Mouse (Mus musculus): Measurements from ENCODE around the gene Rab4b. TPM values are rescaled to one million over a fixed set of nuclear protein-coding genes. Genes with fewer than 3 reads are reported as not detected.

The Rab4b gene
- total and polyA plus RNA-seq, 3 experiments = 14.6 to 182 (median 36.5) TPM

GRCm38 (mm10) chr7:27180036-27180435 is 1.3 kb upstream of the Rab4b start:
- no peak for DNase-seq (ENCODE audit: low spot score)
- Histone ChIP-seq H3K27me3 (ENCODE audit: insufficient read depth, low read length) (no peaks in the 10 kb centered on the region), H3K4me1 (ENCODE audit: insufficient read depth, low read depth, low read length) (peaks cover 33% of the 10 kb centered on the region), H3K36me3 (replicated peaks) (peaks cover 48% of the 10 kb centered on the region), H3K9me3 (replicated peaks) (no peaks in the 10 kb centered on the region), H3K4me3 (ENCODE audit: low read depth, low read length) (no peak overlapping the region)
- TF ChIP-seq POLR2AphosphoS5 (IDR thresholded peaks at IDR 0.05; ENCODE audit: insufficient replicate concordance, low read depth, low read length) (no peak), GATA1 (IDR thresholded peaks at IDR 0.05; ENCODE audit: borderline replicate concordance, low read length) (no peak), GATA2 (IDR thresholded peaks at IDR 0.05; ENCODE audit: borderline replicate concordance, low read depth, low read length) (no peak), CTCF (IDR thresholded peaks at IDR 0.05; ENCODE audit: low read depth, low read length) (no peak), TAL1 (conservative IDR thresholded peaks at IDR 0.05; ENCODE audit: low read depth, low read length) (no peak)
- ATAC-seq (ENCODE audit: extremely low read depth, insufficient number of reproducible peaks, low FRiP score, poor library complexity, severe bottlenecking) = no peak

GRCm38 (mm10) chr7:27179217-27179918 is 672 bp upstream of the Rab4b start:
- Histone ChIP-seq H3K36me3 (replicated peaks) (peaks cover 48% of the 10 kb centered on the region), H3K4me3 (ENCODE audit: low read depth, low read length) (peak overlapping the region; percentile 82; the same call in 1 of the 2 replicates), H3K27me3 (ENCODE audit: insufficient read depth, low read length) (no peaks in the 10 kb centered on the region), H3K4me1 (ENCODE audit: insufficient read depth, low read depth, low read length) (peaks cover 37% of the 10 kb centered on the region), H3K9me3 (replicated peaks) (no peaks in the 10 kb centered on the region)
- no peak for ATAC-seq (ENCODE audit: extremely low read depth, insufficient number of reproducible peaks, low FRiP score, poor library complexity, severe bottlenecking)
- TF ChIP-seq CTCF (IDR thresholded peaks at IDR 0.05; ENCODE audit: low read depth, low read length) = no peak
- TF ChIP-seq GATA1 (IDR thresholded peaks at IDR 0.05; ENCODE audit: borderline replicate concordance, low read length) = no peak
- no peak for TF ChIP-seq GATA2 (IDR thresholded peaks at IDR 0.05; ENCODE audit: borderline replicate concordance, low read depth, low read length)
- TF ChIP-seq TAL1 (conservative IDR thresholded peaks at IDR 0.05; ENCODE audit: low read depth, low read length) = no peak
- TF ChIP-seq POLR2AphosphoS5 (IDR thresholded peaks at IDR 0.05; ENCODE audit: insufficient replicate concordance, low read depth, low read length) = no peak
- no peak for DNase-seq (ENCODE audit: low spot score)

GRCm38 (mm10) chr7:27177942-27178323 is 763 bp downstream of the Rab4b start:
- DNase-seq (ENCODE audit: low spot score) (no peak), ATAC-seq (ENCODE audit: extremely low read depth, insufficient number of reproducible peaks, low FRiP score, poor library complexity, severe bottlenecking) (no peak)
- TF ChIP-seq GATA1 (IDR thresholded peaks at IDR 0.05; ENCODE audit: borderline replicate concordance, low read length) = no peak
- no peak for TF ChIP-seq TAL1 (conservative IDR thresholded peaks at IDR 0.05; ENCODE audit: low read depth, low read length)
- TF ChIP-seq CTCF (IDR thresholded peaks at IDR 0.05; ENCODE audit: low read depth, low read length) = no peak
- no peak for TF ChIP-seq POLR2AphosphoS5 (IDR thresholded peaks at IDR 0.05; ENCODE audit: insufficient replicate concordance, low read depth, low read length)
- no peak for TF ChIP-seq GATA2 (IDR thresholded peaks at IDR 0.05; ENCODE audit: borderline replicate concordance, low read depth, low read length)
- peaks cover 43% of the 10 kb centered on the region for H3K4me1 ChIP-seq (ENCODE audit: insufficient read depth, low read depth, low read length)
- H3K9me3 ChIP-seq (replicated peaks) = no peaks in the 10 kb centered on the region
- peaks cover 50% of the 10 kb centered on the region for H3K36me3 ChIP-seq (replicated peaks)
- no peaks in the 10 kb centered on the region for H3K27me3 ChIP-seq (ENCODE audit: insufficient read depth, low read length)
- H3K4me3 ChIP-seq (ENCODE audit: low read depth, low read length) = peak overlapping the region; percentile 82

GRCm38 (mm10) chr7:27174896-27175295 is 3.8 kb downstream of the Rab4b start:
- ATAC-seq (ENCODE audit: extremely low read depth, insufficient number of reproducible peaks, low FRiP score, poor library complexity, severe bottlenecking) (no peak), DNase-seq (ENCODE audit: low spot score) (no peak)
- no peak overlapping the region for H3K4me3 ChIP-seq (ENCODE audit: low read depth, low read length)
- H3K36me3 ChIP-seq (replicated peaks) = peaks cover 59% of the 10 kb centered on the region
- no peaks in the 10 kb centered on the region for H3K9me3 ChIP-seq (replicated peaks)
- no peaks in the 10 kb centered on the region for H3K27me3 ChIP-seq (ENCODE audit: insufficient read depth, low read length)
- peaks cover 39% of the 10 kb centered on the region for H3K4me1 ChIP-seq (ENCODE audit: insufficient read depth, low read depth, low read length)
- TF ChIP-seq CTCF (IDR thresholded peaks at IDR 0.05; ENCODE audit: low read depth, low read length) = no peak
- TF ChIP-seq POLR2AphosphoS5 (IDR thresholded peaks at IDR 0.05; ENCODE audit: insufficient replicate concordance, low read depth, low read length) = no peak
- no peak for TF ChIP-seq GATA2 (IDR thresholded peaks at IDR 0.05; ENCODE audit: borderline replicate concordance, low read depth, low read length)
- TF ChIP-seq TAL1 (conservative IDR thresholded peaks at IDR 0.05; ENCODE audit: low read depth, low read length) = no peak
- TF ChIP-seq GATA1 (IDR thresholded peaks at IDR 0.05; ENCODE audit: borderline replicate concordance, low read length) = no peak

DNA sequence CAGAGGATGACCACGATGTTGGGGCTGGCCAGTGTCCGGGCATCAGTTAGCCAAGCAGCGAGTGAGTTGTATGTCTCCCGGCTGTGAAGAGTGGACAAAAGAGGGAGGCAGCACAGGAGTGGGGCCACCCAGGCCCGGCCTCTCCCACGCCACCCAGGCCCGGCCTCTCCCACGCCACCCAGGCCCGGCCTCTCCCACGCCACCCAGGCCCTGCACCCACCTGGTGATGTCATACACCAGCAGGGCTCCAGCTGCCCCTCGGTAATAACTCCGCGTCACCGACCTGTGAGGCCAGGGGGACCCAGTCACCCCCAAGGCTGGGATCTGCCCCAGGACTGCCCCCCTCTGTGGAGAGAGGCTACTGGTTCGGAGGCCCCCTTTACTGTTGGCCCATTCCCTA is 4.2 kb downstream of the Rab4b start:
- no peaks in the 10 kb centered on the region for H3K27me3 ChIP-seq (ENCODE audit: insufficient read depth, low read length)
- H3K36me3 ChIP-seq (replicated peaks) = peaks cover 62% of the 10 kb centered on the region
- ATAC-seq (ENCODE audit: extremely low read depth, insufficient number of reproducible peaks, low FRiP score, poor library complexity, severe bottlenecking) = no peak
- no peak for TF ChIP-seq CTCF (IDR thresholded peaks at IDR 0.05; ENCODE audit: low read depth, low read length)
- no peak for TF ChIP-seq GATA1 (IDR thresholded peaks at IDR 0.05; ENCODE audit: borderline replicate concordance, low read length)
- TF ChIP-seq POLR2AphosphoS5 (IDR thresholded peaks at IDR 0.05; ENCODE audit: insufficient replicate concordance, low read depth, low read length) = no peak
- TF ChIP-seq GATA2 (IDR thresholded peaks at IDR 0.05; ENCODE audit: borderline replicate concordance, low read depth, low read length) = no peak
- no peak for TF ChIP-seq TAL1 (conservative IDR thresholded peaks at IDR 0.05; ENCODE audit: low read depth, low read length)
- no peaks in the 10 kb centered on the region for H3K9me3 ChIP-seq (replicated peaks)
- H3K4me3 ChIP-seq (ENCODE audit: low read depth, low read length) = no peak overlapping the region
- DNase-seq (ENCODE audit: low spot score) = no peak
- peaks cover 36% of the 10 kb centered on the region for H3K4me1 ChIP-seq (ENCODE audit: insufficient read depth, low read depth, low read length)

- peaks cover 41% of the 10 kb centered on the region for H3K4me1 ChIP-seq (ENCODE audit: insufficient read depth, low read depth, low read length)
- H3K9me3 ChIP-seq (replicated peaks) = no peaks in the 10 kb centered on the region
- DNase-seq (ENCODE audit: low spot score) (no peak), ATAC-seq (ENCODE audit: extremely low read depth, insufficient number of reproducible peaks, low FRiP score, poor library complexity, severe bottlenecking) (no peak)
- H3K4me3 ChIP-seq (ENCODE audit: low read depth, low read length) = no peak overlapping the region
- H3K36me3 ChIP-seq (replicated peaks) = peaks cover 78% of the 10 kb centered on the region
- no peaks in the 10 kb centered on the region for H3K27me3 ChIP-seq (ENCODE audit: insufficient read depth, low read length)
- no peak for TF ChIP-seq GATA1 (IDR thresholded peaks at IDR 0.05; ENCODE audit: borderline replicate concordance, low read length)
- TF ChIP-seq POLR2AphosphoS5 (IDR thresholded peaks at IDR 0.05; ENCODE audit: insufficient replicate concordance, low read depth, low read length) = no peak
- TF ChIP-seq CTCF (IDR thresholded peaks at IDR 0.05; ENCODE audit: low read depth, low read length) = no peak
- no peak for TF ChIP-seq GATA2 (IDR thresholded peaks at IDR 0.05; ENCODE audit: borderline replicate concordance, low read depth, low read length)
- no peak for TF ChIP-seq TAL1 (conservative IDR thresholded peaks at IDR 0.05; ENCODE audit: low read depth, low read length)
Observed at GRCm38 (mm10) chr7:27170981-27171380, 7.7 kb downstream of the Rab4b start.

All from G1E (cell line).